Mouse (Mus musculus): ENCODE measurements around the gene Zcchc4.

DNA sequence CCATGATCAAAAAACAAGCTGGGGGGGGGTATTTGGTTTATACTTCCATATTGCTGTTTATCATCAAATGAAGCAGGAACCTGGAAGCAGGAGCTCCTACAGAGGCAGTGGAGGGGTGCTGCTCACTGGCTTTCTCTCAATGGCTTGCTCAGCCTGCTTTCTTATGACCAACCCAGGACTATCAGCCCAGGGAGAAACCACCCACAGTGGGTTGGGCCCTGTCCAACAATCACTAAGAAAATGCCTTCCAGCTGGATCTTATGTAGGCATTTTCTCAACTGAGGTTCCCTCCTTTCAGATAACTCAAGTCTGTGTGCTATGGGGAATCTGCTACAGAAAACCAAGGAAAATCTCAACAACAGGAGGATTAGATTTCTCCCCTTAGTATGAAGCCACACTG, 21.0 kb upstream of the Zcchc4 start:
- no peak for TF ChIP-seq CTCF (IDR thresholded peaks at IDR 0.05; ENCODE audit: low read depth)
- no peak for TF ChIP-seq EP300 (optimal IDR thresholded peaks at IDR 0.05)

Measured in stomach, postnatal 0 days (tissue).